Mouse (Mus musculus) urinary bladder, postnatal 10 days (tissue): Measurements from ENCODE around the gene Map2k3.
"Not testable (repeated sequence)": the region's sequence is repeated elsewhere in the genome, so short reads cannot be mapped to it uniquely, and the experiment has no call there.

Experiments
- DNase-seq: peaks from one replicate; pipeline ENCODE4 v3.0.0; 2022; ENCODE audit warnings: low spot score

Map2k3 gene

DNA sequence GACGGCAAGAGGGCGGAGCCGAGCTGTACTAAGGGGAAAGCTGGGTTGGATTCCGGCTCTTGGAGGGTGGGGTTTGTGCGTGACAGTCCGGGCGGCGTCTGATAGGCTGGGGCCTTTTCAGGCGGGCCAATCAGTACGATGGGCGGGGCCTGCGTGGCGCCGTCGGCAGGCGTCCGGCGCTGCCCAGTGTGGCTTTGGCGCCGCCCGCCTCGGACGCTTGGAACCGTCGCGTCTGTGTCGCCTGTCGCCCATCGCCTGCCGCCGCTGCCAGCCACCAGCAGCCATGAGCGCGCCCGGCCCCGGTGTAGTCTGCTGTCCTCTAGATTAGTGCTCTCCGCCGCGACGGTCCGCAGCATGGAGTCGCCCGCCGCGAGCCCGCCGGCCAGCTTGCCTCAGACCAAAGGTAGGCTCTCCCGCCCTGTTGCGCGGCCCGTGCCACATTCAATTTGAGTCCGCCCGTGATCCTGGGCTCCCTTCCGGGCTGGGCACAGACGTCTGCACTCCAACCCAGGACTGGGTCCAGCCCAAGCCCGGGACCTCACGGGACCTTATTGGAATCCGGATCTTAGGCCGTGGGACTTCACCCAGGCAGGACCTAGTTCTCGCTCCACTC is at the start of gene Map2k3:
Gene Map2k3, plus strand, starts transcription at position 165 of the 613 bp plus-strand sequence.
- DNase-seq: peak; percentile 87

DNA sequence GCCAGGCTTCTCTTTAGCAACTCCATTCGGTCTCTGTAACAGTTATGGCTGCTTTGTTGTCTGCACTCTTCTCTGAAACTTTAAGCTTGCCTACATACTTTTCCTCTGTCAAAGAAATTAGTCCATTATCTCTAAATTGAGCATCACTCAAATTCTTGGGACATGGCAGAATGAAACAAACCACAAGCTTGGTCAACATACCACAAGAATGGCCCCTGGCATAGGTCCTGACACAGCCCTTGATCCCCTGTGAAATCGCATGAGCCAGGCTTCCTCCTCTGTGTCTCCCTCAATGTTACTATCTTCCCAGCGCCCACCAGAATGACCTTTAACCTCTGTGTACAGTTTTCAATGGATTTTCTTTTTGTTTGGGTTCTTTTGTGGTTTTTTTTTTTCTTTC is 49.4 kb upstream of the Map2k3 start:
- no peak for DNase-seq

DNA sequence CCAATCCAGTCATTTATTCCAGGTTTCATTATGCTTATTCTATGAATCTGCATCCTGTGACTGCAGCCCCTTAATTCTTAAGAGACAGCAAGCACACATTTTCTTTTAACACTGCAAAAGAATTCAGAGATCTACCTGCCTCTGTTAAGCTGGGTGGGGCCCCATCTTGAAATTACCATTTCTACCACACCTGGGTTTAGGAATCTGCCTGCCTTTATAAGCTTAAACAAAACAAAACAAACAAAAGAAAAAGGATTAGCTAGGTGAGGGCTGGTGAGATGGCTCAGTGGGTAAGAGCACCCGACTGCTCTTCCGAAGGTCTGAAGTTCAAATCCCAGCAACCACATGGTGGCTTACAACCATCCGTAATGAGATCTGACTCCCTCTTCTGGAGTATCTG is 44.8 kb upstream of the Map2k3 start:
- not testable (repeated sequence) for DNase-seq

DNA sequence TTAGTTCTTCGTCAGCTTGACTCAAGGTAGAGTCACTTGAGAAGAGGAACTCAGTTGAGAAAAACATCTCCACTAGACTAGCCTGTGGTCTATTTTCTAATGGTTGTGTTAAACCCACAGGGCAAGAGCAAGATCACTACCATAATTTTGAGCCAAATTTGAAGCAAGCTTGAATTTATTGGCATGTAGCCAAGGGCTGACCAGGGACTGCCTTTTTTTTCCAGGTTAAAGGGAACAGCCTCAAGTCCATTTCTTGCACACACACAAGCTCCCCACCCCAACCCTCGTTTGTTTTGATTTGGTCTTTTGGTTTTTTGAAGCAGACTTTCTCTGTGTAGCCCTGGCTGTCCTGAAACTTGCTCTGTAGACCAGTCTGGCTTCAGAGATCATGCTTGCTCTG is 42.0 kb upstream of the Map2k3 start:
- DNase-seq: no peak

DNA sequence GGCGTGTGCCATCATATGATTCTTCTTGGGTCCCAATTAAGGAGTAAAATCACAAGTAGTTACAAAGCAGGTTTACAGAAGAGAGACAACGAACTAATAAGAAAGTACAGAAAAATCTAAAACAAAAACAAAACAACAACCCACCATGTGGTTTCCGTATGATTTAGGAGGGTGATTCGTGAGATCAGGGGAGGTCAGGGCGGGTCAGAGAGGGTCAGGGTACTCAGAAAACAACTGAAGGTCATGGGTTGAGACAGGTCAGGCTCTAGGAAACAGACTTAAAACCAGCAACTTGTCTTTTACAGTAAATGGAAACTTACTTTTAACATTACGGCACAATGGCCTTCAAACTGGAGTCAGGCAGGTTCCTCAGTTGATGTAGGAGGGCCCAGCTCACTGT is 41.5 kb upstream of the Map2k3 start:
- DNase-seq: no peak

DNA sequence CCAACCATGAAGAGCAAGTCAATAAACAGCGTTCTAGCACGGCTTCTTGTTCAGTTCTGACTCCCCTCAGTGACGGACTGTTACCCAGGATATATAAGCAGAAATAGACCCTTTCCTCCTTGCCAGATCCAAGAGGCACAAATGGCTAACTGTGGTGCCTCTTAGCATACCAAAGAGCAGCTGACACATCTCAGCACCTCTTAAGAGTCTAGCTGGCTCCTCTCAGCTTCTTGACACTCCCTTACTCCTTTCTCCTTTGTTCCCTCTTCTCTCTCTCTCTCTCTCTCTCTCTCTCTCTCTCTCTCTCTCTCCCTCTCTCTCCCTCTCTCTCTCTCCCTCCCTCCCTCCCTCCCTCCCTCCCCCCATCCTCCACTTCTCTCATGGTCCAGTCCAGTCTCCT is 41.1 kb upstream of the Map2k3 start:
- DNase-seq: no peak

DNA sequence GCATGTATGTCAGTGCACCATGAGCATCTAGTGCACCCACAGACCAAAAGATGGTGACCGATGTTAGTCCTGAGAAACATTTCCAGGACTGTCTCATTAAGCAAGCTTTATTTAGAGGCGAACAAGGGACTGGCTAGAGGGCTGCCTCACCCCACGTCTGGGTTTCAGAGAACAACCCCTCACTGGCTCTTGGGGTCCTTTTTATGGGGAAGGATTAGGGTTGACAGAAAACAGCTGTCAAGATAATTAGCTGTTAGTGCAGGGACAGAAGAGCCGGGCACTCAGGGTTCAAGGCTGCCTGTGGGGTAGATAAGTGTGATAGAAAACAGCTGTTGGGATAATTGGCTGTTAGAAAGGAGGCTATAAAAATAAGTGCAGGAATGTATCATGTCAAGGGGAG is 35.9 kb upstream of the Map2k3 start:
- DNase-seq: no peak

DNA sequence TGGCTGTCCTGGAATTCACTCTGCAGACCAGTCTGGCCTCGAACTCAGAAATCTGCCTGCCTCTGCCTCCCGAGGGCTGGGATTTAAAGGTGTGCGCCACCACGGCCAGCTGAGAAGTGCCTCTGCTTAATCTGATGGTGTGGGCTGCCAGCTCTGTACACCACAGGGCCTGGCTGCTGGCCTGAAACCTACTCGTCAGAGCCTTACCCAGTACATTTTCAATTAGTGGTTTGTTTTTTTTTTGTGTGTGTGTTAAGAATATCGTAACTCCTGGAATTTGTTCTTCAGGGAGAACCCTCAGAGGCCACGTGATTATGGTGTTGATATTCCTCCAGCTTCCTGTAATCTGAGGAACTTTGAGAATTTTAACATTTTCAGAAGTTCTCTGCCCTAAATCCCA is 29.8 kb upstream of the Map2k3 start:
- no peak for DNase-seq

DNA sequence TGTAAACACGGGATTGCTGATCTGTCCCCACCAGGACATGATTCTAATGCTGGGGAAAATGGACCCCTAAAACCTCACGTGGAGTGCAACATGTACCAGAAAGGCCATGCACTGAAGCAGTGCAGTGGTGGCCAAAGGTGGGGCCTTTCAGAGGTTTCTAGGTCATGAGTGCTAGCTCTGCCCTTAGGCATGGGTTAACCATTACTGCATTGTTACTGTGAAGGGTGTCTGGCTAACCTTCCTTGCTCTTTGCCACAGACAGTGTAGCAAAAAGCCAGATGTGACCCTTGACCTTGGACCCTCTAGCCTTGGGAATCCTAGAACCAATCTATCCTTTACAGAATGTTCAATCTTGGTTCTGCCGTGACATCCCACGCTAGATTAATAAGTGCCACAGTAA is 29.3 kb upstream of the Map2k3 start:
- no peak for DNase-seq

DNA sequence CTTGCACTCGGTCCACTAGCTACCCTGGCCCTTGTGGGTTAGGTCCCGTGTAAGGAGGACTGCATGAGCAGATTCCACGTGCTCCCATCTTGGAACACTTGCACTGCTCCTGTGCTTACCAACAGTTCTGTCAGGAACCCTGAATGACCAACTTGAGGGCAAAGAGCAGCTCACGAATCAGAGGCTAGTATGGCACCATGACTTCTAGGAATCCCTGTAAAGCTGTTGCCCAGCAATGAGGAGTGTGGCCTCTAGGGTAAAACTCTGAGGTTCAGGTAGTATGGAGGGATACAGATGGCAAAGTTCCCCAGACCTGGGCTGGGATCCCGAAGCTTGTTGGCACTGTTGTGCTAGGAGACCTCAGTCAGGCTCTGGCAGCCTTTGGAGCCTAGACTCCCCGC is 28.2 kb upstream of the Map2k3 start:
- no peak for DNase-seq

DNA sequence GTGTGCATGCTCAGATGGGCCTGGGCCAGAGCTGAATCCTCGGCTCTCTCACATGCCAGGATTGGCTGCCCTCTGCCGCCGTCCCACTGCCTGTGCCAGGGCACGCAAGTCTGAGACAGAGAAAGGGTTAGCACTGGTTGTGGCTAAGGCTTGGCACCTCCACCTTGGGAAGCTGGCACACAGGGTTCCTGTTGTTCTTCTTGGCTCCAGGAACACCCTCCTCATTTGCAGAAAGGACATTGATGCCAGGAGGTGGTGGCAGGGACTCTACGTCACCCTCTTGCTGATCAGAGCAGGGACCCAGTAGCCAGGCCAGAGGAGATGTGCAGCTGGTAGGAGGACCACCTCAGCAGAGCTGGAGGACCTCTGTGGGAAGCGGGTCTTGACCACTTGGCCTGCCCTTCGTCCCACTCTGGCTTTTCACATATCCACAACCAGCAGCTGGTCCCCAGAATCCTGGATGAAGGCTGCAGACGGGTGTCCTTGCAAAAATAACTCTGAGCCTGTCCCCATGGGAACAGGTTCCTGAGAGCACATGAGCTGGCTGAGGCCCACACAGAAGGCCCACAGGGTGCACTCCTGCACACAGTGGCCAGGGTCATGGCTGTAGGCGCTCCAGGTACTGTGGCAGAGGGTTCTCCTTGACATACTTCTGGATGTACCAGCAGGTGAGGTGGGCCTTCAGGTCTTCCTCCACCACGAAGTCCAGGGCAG is 26.3 kb upstream of the Map2k3 start:
- no peak for DNase-seq

DNA sequence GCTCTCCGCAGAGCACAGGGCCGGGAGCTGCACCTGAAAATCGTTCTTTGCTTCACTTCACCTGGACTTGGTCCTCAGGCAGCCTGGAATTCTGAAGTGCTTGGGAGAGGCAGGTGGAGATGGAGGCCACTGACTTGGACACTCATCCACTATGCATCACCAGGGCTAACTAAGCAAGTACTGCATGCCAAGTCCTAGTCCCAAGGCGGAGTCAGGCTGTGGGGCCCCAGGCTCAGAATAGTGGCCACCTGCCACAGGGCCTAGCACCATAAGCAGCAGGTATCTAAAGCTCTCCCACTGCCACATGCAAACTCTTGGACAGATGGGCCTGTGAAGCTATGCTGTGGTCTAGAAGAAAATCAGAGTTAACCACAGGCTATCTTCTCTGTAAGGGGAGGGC is 25.4 kb upstream of the Map2k3 start:
- DNase-seq: no peak

DNA sequence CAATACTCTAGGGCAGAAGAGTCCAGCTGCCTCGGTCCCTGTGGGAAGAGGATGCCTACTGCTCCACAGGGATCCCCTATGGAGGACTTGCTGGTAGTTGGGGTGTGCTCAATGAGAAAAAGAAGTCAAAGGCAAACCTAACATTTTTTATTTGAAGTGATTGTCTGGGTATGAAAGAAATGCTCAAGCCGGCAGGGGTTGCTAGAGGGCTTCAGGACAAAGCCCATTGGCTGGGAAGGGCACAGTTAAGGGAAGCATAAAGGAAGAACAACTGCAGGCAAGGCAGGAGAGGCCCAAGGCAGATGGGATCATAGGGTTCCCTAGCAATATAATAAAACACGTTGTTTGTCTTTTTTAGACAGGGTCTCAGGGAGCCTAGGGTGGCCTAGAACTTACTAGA is 23.8 kb upstream of the Map2k3 start:
- no peak for DNase-seq

DNA sequence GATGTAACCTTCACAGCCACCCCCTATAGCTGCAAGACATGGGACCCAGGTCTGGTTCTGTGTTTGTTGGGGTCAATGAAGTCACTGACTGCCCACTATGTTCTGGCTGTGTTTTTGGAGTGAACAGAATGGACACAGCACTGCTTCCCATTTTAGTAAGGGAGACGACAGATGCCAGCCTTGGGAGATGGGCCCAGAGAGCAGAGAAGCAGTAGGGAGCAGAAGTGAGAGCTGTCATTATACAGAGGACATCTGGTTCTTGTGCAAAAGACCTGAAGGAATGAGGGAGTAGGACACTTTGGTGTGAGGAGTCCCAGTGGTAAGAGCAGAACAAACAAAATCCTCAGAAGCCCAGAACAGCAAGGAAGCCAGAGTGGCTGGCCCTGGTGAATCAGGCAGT is 22.2 kb upstream of the Map2k3 start:
- no peak for DNase-seq

DNA sequence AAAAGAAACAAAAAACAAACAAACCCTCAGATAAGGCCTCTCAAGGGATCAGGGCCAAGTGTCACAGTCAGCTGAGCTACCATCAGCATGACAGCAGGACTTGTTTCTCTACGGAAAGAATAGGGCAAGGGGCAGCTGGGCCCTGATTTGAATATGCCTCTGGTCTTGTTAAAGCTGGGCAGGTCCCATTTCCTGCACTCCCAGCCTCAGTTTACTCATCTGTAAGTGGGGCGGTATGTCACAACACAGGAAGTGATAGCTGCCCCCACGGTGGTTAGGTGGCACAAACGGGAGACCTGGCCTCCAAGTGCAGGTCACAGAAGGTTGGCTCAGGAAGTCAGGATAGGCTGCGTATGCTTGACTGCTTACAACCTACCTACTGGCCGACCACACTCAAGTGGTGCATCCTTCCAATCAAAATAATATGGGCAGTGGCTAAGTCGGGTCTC is 19.3 kb upstream of the Map2k3 start:
- no peak for DNase-seq

DNA sequence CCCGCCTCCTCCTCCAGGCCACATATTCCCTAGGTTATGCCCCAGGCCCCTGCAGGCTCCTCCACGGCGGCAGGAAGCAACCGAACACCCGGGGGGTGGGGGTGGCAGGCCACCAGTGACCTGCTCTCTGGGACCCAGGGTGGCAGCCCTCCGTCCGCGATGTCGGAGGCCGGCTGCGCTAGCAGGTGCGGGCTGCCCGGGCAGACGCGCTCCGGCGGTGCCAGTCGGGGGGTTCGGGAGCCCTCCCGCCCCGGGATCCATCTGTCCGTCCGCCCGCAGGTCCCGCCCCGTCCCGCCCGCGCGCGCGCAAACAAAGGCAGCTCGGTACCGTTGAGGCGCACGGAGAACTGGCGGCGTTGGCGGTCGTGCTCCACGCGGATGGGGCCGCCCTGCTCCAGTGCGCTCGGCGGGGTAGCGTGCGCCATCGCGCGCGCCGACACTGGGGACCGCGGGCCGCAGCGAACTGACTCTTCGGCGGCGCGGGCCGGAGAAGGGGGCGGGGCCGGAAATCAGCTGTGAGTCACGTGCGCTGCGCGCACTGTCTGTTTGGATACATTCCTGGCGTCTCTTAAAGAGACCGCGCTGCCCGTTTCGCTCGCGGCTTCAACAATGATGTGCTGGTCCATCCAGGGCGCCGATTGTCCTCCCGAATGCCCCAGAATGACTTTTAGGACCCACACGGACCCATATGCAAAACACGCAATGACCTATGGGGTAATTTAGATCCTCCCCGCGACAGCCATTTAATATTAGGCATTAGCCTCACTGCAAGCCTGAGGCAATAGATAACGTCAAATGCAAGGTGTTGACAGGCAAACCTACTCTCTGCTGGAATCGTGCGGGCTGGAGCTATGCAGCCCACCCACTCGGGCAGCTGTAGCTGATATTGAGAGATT is 18.3 kb upstream of the Map2k3 start:
- peak; percentile 48 for DNase-seq

DNA sequence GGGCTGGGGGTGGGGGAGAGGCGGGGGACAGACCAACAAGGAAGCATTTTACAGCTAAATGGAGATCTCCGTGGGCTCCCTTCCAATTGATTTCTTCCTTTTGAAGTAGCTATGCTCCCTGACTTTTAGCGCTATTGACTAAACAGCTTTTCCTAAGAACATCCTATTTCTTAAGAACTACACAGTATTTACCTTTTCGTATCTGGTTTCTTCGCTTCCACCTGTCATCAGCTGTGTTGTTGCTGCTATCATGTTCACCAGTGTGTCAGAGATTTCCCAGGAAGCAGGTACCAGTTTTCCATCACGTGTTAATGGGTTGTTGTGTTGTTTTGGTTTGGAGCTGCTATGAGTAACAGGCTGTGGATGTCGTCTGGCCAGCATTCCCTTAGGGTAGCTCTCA is 17.3 kb upstream of the Map2k3 start, which contains the start of gene Natd1:
Gene Natd1, minus strand, starts transcription at position 260 of the 400 bp plus-strand sequence.
- no peak for DNase-seq

DNA sequence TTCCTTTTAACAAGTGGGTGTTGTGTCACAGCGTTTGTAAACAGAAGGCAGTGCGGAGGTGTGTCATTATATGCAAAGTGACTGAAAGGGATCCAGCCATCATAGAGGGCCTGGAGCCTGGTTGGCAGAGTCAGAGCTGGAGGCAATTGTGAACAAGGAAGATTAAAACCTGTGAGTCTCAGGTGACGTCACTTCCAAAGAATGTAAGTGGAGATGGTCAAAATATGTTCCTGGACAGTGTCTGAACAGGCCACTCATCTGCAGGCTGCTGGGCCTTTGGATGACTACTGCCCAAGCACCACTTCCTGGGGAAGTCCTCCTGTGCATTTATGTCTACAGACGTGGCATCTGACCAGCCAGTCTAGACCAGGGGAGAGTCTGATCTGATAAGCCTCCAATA is 16.6 kb upstream of the Map2k3 start:
- no peak for DNase-seq

DNA sequence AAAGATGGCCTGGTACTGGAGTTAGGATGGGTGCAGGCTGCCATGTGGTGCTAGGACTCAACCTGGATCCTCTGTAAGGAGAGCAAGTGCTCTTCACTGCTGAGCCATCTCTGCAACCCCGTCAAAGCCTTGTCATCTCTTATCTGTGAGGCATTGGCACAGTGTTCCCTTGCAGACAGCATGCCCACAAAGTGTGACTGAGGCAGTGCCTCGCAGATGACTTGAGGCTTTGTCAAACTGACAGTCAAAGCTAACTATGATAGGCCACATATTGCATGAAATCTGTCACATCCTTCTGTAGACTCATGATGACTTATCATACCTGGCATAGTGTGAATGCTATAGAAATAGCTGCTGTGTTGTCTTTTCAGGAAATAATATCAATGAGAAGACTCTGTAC is 11.8 kb upstream of the Map2k3 start:
- no peak for DNase-seq

DNA sequence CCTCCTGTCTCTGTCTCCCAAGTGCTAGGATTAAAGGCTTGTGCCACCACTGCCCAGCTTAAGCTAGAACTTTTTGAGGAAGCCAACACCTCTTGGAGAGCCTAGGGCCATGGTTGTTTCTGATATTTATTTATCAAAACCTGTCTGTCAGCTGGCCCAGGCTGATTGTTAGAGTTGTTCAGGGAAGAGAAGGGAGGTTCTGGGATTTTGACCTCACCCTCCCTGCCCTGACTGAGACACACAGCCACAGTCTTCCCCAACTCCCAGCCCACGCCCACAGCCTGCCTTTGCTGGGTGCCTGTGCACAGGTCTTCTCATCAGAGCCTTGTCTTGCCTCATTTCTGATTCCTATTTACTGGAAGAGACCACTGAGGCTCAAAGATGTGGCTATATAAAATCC is 9.6 kb upstream of the Map2k3 start:
- DNase-seq: no peak

DNA sequence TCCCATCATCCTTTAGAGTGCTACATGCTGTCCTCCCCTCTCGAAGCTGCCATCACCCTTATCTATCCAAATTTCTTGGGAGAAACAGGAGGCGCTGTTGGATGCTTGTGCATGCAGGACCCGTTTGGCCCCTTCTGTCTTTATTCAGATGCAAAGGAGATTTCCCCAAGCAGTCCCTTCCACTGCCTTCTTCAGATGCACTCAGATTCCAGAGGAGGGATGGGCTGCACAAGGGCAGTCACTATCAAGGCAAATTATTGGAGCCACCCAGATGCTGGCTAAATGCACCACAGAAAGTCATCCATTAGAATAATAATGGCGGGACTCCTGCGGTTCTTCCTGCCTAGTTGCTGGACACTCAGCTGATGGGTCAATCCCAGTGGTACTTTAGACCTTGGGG is 8.9 kb upstream of the Map2k3 start:
- DNase-seq: no peak

DNA sequence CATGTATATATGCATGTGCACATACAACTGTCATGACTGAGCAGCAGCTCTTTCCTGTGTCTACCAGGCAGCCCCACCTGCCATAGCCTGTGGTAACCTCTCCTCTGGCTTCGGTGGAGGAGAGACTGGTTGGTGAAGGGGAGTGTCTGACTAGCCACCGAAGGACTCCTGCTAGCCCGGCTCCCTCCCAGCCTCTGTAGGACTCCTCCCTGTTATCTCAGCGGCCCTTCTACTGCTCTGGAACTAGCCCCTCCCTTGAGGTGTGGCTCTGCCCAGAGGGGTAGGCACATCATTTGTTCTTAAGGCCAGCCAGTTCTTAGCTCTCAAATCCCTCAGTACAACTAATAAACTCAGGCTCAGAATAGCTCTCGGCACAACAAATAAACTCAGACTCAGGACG is 7.3 kb upstream of the Map2k3 start:
- no peak for DNase-seq

DNA sequence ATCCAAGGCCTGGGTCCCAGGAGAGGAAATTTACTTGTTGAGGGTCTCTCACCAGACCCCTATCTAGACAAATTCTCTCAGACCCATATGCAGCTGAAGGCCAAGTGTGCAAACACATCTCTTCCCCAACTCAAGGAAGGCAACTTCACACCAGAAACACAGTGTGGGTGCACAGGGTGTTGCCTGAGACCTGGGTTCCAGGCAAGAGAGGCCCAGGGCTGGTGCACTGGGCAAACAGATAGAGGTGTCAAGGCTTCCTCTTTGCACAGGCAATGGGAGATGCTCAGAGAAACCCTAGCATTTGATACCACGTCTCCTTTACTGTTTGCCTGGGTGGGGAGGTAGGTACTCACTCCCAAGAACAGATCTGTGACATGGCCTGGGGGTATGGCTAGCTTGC is 6.9 kb upstream of the Map2k3 start:
- no peak for DNase-seq
